Mouse (Mus musculus) lung, postnatal 0 days (tissue): Measurements from ENCODE around the gene 5330417C22Rik.

ENCODE experiments used
- CTCF ChIP-seq: IDR thresholded peaks from 2 replicates; pipeline ENCODE4 v1.5.1; 2016; ENCODE audit warnings: antibody characterized with exemption, mild to moderate bottlenecking
- EP300 ChIP-seq: IDR thresholded peaks from 2 replicates; pipeline ENCODE4 v1.6.1; 2016; ENCODE audit warnings: antibody characterized with exemption, mild to moderate bottlenecking, control low read depth

- peak; percentile 63 for TF ChIP-seq CTCF
- no peak for TF ChIP-seq EP300
These were observed 77.5 kb downstream of the 5330417C22Rik start for GRCm38 (mm10) chr3:108458866-108459265.
